Mouse (Mus musculus) macrophage (primary cell): ENCODE results near the gene Zbtb32. TPM values are rescaled to one million over a fixed set of nuclear protein-coding genes. Genes with fewer than 3 reads are reported as not detected.
A peak's percentile ranks its signal among the peaks of the same experiment; 100 is the strongest.

ENCODE experiments used
- H3K27ac ChIP-seq: fragments of 350-480 bp; formaldehyde crosslinking; 2 replicates; pipeline ENCODE4 v1.9.0; 2021
- H3K36me3 ChIP-seq: fragments of 350-480 bp; formaldehyde crosslinking; 2 replicates; pipeline ENCODE4 v1.9.0; 2021; ENCODE audit errors: inconsistent target
- H3K4me3 ChIP-seq: fragments of 350-480 bp; formaldehyde crosslinking; 2 replicates; pipeline ENCODE4 v1.9.0; 2021; ENCODE audit errors: inconsistent target
- H3K79me2 ChIP-seq: fragments of 350-480 bp; formaldehyde crosslinking; 2 replicates; pipeline ENCODE4 v1.9.0; 2021; ENCODE audit errors: inconsistent target
- WGBS: methylation state at CpG from one replicate; pipeline ENCODE4 v1.1.7; 2026; ENCODE audit warnings: inconsistent platforms; ENCODE audit not compliant: missing documents; 5-methylcytosine and 5-hydroxymethylcytosine counted together
- polyA plus RNA-seq: library from polyadenylated mRNA; stranded (reverse); fragments of 250-400 nt; gene quantifications from 3 replicates; pipeline ENCODE4 v1.2.4, GENCODE M21; 2018; ENCODE audit warnings: inconsistent platforms

The Zbtb32 gene
- polyA plus RNA-seq, 1 experiment from 2014 or later: 0.14 TPM

GRCm38 (mm10) chr7:30552102-30553020 is 46.3 kb downstream of the Zbtb32 start, which contains the start of the genes Hspb6 and Proser3:
Gene Hspb6 (plus strand): TSS chr7:30552178.
Gene Proser3 (minus strand): TSS chr7:30552299.
- peaks cover 27% of the 10 kb centered on the region; the same call in 1 of the 2 replicates for H3K36me3 ChIP-seq
- WGBS: 1% methylated on average over 44 of the region's 44 CpGs
- peak within 1 kb of the TSS; percentile 82 for H3K4me3 ChIP-seq
- no peaks in the 10 kb centered on the region for H3K79me2 ChIP-seq
- H3K27ac ChIP-seq: peak within 1 kb of the TSS; percentile 90

- Histone ChIP-seq H3K36me3 (peaks cover 19% of the 10 kb centered on the region; the same call in 1 of the 2 replicates), H3K27ac (peak overlapping the region; percentile 90), H3K4me3 (peak overlapping the region; percentile 82), H3K79me2 (no peaks in the 10 kb centered on the region)
- WGBS: 3% methylated on average over 8 of the region's 10 CpGs
Measured at GRCm38 (mm10) chr7:30551445-30552101, 47.1 kb downstream of the Zbtb32 start.

- WGBS: 91% methylated on average over 1 of the region's 1 CpGs
- H3K36me3 ChIP-seq: peaks cover 11% of the 10 kb centered on the region; the same call in 1 of the 2 replicates
- H3K27ac ChIP-seq: no peak overlapping the region
- no peak overlapping the region for H3K4me3 ChIP-seq
- no peaks in the 10 kb centered on the region for H3K79me2 ChIP-seq
Measured at GRCm38 (mm10) chr7:30550603-30551002, 48.1 kb downstream of the Zbtb32 start.

- H3K27ac ChIP-seq: no peak overlapping the region
- peaks cover 4% of the 10 kb centered on the region; the same call in 1 of the 2 replicates for H3K36me3 ChIP-seq
- H3K4me3 ChIP-seq: no peak overlapping the region
- WGBS: 92% methylated on average over 1 of the region's 2 CpGs
- H3K79me2 ChIP-seq: no peaks in the 10 kb centered on the region
Measured at GRCm38 (mm10) chr7:30549880-30550279, 48.8 kb downstream of the Zbtb32 start.

- 96% methylated on average over 2 of the region's 2 CpGs for WGBS
- no peaks in the 10 kb centered on the region; the same call in 1 of the 2 replicates for H3K36me3 ChIP-seq
- H3K27ac ChIP-seq: no peak overlapping the region
- no peaks in the 10 kb centered on the region for H3K79me2 ChIP-seq
- no peak overlapping the region for H3K4me3 ChIP-seq
Measured at GRCm38 (mm10) chr7:30544327-30544726, 54.4 kb downstream of the Zbtb32 start.

GRCm38 (mm10) chr7:30540572-30540971 is 58.1 kb downstream of the Zbtb32 start:
- 95% methylated on average over 7 of the region's 7 CpGs for WGBS
- no peak overlapping the region for H3K4me3 ChIP-seq
- no peak overlapping the region for H3K27ac ChIP-seq
- H3K36me3 ChIP-seq: no peaks in the 10 kb centered on the region
- H3K79me2 ChIP-seq: no peaks in the 10 kb centered on the region

Other genes with a start within 250 kb of the Zbtb32 start
- gene Lrfn3, start 236.1 kb downstream of the Zbtb32 start, polyA plus RNA-seq: 0.07 TPM in 1 of 3 replicates, not detected in the others
- 2,505 to 4,301 TPM (median 3,819 TPM) in 3 replicates for gene Tyrobp, start 185.1 kb downstream of the Zbtb32 start, polyA plus RNA-seq
- gene Hcst, start 179.1 kb downstream of the Zbtb32 start, polyA plus RNA-seq: 9.3 to 40.5 TPM (median 34.0 TPM) in 3 replicates
- gene Nfkbid, start 177.2 kb downstream of the Zbtb32 start, polyA plus RNA-seq: 3.2 to 8.3 TPM (median 6.3 TPM) in 3 replicates
- gene Aplp1, start 153.4 kb downstream of the Zbtb32 start, polyA plus RNA-seq: 0.67 to 1.3 TPM (median 0.75 TPM) in 3 replicates
- not detected in 3 replicates for gene Kirrel2, start 141.2 kb downstream of the Zbtb32 start, polyA plus RNA-seq
- gene Nphs1, start 140.6 kb downstream of the Zbtb32 start, polyA plus RNA-seq: not detected in 3 replicates
- gene Prodh2, start 105.3 kb downstream of the Zbtb32 start, polyA plus RNA-seq: not detected in 3 replicates
- 0.09 to 0.30 TPM (median 0.16 TPM) in 3 replicates for gene Arhgap33, start 63.8 kb downstream of the Zbtb32 start, polyA plus RNA-seq
- 3.0 to 7.5 TPM (median 3.9 TPM) in 3 replicates for gene Hspb6, start 46.7 kb downstream of the Zbtb32 start, polyA plus RNA-seq
- gene Proser3, start 46.6 kb downstream of the Zbtb32 start, polyA plus RNA-seq: 1.8 to 5.6 TPM (median 2.0 TPM) in 3 replicates
- 18.0 to 27.7 TPM (median 25.4 TPM) in 3 replicates for gene Lin37, start 39.1 kb downstream of the Zbtb32 start, polyA plus RNA-seq
- gene U2af1l4, start 35.6 kb downstream of the Zbtb32 start, polyA plus RNA-seq: 61.4 to 79.9 TPM (median 65.3 TPM) in 3 replicates
- gene Gm49396, start 35.6 kb downstream of the Zbtb32 start, polyA plus RNA-seq: 0.69 to 3.4 TPM (median 0.84 TPM) in 3 replicates
- gene Psenen, start 35.3 kb downstream of the Zbtb32 start, polyA plus RNA-seq: 123 to 220 TPM (median 157 TPM) in 3 replicates
- gene Igflr1, start 33.5 kb downstream of the Zbtb32 start, polyA plus RNA-seq: 0.68 TPM in 1 of 3 replicates, not detected in the others
- gene Kmt2b, start 10.2 kb downstream of the Zbtb32 start, polyA plus RNA-seq: 13.9 to 35.4 TPM (median 16.1 TPM) in 3 replicates
- gene Upk1a, start 13.9 kb upstream of the Zbtb32 start, polyA plus RNA-seq: 0.46 TPM in 1 of 3 replicates, not detected in the others
- gene Cox6b1, start 27.2 kb upstream of the Zbtb32 start, polyA plus RNA-seq: 333 to 597 TPM (median 504 TPM) in 3 replicates
- not detected in 3 replicates for gene Etv2, start 36.9 kb upstream of the Zbtb32 start, polyA plus RNA-seq
- 49.7 to 73.5 TPM (median 66.3 TPM) in 3 replicates for gene Rbm42, start 51.4 kb upstream of the Zbtb32 start, polyA plus RNA-seq
- gene Haus5, start 66.1 kb upstream of the Zbtb32 start, polyA plus RNA-seq: 4.8 to 11.7 TPM (median 6.3 TPM) in 3 replicates
- not detected in 3 replicates for gene Pmis2, start 72.7 kb upstream of the Zbtb32 start, polyA plus RNA-seq
- gene 2200002J24Rik, start 100.0 kb upstream of the Zbtb32 start, polyA plus RNA-seq: not detected in 3 replicates
- not detected in 3 replicates for gene Atp4a, start 113.3 kb upstream of the Zbtb32 start, polyA plus RNA-seq
- 24.1 to 98.6 TPM (median 72.6 TPM) in 3 replicates for gene Tmem147, start 130.6 kb upstream of the Zbtb32 start, polyA plus RNA-seq
- gene Gapdhs, start 144.8 kb upstream of the Zbtb32 start, polyA plus RNA-seq: not detected in 3 replicates
- 0.54 to 2.3 TPM (median 1.5 TPM) in 3 replicates for gene Sbsn, start 152.6 kb upstream of the Zbtb32 start, polyA plus RNA-seq
- gene Dmkn, start 164.8 kb upstream of the Zbtb32 start, polyA plus RNA-seq: 0.37 TPM in 1 of 3 replicates, not detected in the others
- gene Krtdap, start 189.0 kb upstream of the Zbtb32 start, polyA plus RNA-seq: not detected in 3 replicates
- gene Ffar2, start 224.9 kb upstream of the Zbtb32 start, polyA plus RNA-seq: 0.10 TPM in 1 of 3 replicates, not detected in the others